Mouse (Mus musculus): ENCODE results near the gene Tent2.

Tent2 gene

DNA sequence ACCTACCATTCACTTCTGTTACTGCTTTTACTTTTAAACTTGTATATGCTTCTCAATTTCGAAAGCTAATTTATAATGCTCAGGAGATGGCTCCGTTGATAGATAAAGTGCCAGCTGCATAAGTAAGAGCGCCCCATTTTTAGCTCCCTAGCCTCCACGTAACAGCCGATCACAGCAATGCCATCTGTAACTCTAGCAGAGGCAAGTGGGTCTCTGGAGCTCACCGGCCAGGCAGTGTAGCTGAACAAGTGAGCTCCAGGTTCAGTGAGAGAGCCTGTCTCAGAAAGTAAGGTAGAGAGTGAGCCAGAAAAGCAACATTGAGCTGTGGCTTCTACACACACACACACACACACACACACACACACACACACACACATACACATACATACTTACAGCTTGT, 51.0 kb downstream of the Tent2 start:
- DNase-seq (ENCODE audit: low read depth), result no peak

DNA sequence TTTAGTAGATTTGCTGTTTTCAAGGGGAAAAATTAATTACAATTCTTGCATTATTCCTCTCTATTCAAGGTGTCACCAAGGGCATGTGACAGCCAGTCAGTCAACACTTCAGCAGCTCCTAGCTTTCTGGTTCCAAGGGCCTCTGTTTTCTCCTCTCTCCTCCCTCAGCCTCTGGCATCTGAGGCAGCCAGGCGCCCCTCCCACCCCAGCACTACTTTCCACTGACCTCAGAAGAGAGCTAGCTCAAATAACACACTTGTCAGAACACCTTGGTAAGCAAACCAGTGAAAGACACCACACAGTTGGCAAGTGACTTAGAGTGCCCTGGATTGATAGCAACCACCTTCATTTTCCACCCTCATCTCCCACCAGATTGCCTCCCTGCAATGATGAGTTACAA, 54.1 kb downstream of the Tent2 start:
- no peak for DNase-seq (ENCODE audit: low read depth)

DNA sequence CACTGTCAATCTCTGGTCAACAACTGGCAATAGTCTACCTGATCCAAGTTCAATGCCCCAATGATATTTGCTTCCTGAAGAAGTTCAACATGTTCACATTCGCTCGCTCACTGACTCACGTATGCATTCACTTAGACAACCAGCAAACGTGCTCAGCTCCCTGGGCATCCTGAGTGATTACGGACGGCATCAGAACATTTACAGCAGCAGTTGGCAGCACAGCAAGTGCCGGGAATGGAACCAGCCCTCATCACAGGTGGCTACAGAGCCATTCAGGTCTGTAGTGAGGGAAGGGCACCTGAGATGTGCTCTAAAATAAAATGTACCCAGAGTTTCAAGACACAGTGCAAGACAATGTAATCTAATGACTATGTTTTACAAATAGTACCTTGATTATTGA, 55.1 kb downstream of the Tent2 start:
- no peak for DNase-seq (ENCODE audit: low read depth)

DNA sequence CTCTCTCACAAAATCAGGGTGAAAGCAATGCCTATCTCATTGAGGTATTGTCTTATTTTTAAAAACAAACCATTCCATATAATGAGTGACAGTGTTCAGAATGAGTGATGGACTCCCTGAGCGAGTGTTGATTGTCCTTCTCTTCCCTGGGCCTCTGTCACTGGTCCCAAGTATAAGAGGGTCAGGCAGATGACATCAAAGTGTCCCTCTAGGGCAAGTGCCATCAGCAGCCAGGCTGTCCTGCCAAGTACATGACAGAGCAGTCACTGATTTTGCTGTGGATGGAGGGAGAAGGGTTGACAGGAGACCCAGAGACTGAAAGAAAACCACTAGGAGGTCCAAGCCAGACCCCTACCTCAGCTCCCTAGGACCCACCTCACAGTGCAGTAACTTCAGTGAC, 55.9 kb downstream of the Tent2 start:
- no peak for DNase-seq (ENCODE audit: low read depth)

DNA sequence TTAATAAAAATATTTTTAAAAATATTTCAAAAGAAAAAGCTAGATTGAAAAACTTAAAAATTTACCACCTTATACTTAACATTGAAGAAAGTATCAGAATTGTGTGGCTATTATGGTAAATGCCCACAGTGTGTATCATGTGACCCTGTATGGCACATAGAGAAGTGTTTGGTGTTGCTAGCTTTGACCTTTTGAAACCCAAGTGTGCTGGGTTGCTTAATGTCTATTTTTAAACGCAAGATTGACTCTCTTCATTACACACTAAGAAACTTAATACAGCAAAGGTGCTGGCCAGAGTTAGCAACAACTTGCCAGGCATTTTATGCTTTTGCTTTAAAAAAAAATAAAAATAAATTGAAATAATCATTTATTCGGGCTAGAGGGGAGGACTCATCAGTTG, 56.7 kb downstream of the Tent2 start:
- DNase-seq (ENCODE audit: low read depth), result no peak

DNA sequence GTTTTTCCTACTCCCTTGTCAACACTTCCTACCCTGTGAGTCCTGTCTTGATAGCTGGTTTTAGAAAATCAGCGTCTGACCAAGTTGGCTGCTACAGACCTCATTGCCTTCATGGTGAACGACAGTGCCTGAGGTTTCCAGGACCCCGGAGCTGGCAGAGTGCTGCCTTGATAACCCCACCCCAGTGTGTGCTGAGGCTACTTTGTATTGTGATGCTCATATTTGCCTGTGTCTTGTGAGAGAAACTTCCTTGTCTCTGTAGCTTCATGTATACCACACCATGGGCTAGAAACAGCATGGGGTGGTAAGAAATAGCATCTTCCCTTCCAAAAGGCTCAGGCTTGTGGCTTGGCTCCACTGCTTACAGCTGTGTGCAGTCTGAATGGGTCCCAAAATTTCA, 61.5 kb downstream of the Tent2 start:
- DNase-seq (ENCODE audit: low read depth), result no peak

DNA sequence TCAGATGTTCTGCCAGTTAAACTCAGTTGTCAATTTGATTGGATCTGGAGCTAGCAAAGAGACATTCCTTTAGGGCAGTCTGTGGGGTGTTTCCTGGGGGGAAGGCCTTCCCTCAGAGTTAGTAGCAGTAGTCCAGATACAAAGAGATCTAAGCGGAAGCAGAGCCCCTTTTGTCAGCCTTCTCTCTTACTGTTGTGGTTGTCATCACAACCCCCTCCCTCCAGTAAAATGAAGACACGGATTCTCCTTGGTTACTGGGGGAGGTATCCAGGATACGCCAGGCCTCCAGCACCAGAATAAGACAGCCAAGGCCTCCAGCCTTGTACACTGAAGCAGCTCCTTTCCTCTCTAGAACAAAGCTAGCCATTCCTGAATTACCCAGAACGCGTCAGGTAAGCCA, 63.2 kb downstream of the Tent2 start:
- no peak for DNase-seq (ENCODE audit: low read depth)

DNA sequence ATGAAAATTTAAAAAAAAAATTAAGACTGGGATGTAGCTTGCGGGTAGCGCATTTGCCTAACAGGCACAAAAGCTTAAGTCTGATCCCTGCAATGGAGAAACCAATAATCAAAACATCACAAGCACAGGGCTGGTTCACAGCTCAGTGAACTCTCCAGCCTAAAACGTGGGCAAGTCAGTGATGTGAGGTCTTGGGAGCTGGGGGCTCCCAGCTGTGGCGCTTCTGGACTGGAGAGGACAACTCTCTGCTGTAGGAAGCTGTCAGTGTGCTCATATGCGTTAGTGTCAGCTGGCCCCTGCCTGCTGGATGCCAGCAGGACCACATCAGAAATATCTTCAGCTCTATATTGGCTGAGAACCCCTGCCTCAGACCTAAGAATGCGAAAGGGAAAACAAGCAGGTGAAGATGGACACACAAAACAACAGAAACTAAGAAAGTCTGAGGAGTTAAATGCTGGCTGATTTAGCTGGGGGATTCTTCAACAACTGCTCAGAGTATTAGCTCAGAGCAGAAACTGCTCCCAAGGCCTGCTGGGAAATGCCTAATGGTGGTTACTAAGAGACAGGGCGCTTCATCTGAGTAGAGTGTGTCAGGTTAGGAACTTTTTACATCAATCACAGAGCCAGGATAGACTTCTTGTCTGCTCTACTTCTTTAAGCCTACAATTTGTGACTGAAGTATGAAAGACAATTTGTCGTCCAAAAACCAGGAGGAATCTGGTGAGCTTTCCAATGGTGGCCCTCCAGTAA, 63.9 kb downstream of the Tent2 start:
- DNase-seq (ENCODE audit: low read depth), result no peak

DNA sequence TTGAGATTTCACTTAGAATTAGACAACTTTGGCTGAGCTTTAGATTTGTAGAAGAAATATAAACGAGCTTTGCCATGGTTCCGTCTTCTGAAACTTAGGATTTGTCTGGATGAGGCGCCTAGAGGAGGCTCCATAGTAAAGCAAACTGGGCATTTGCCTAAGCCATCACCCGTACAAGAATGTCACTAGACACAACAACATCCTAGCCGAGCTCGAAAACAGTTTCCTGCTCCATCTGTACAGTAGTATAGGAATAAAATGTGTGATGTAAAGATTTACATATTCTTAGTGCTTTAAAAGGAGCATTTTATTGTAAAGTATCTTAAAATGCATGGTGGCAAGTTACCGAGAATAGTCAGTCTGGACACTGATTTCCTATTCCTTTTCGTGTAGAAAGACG, 69.9 kb downstream of the Tent2 start:
- DNase-seq (ENCODE audit: low read depth), result no peak

DNA sequence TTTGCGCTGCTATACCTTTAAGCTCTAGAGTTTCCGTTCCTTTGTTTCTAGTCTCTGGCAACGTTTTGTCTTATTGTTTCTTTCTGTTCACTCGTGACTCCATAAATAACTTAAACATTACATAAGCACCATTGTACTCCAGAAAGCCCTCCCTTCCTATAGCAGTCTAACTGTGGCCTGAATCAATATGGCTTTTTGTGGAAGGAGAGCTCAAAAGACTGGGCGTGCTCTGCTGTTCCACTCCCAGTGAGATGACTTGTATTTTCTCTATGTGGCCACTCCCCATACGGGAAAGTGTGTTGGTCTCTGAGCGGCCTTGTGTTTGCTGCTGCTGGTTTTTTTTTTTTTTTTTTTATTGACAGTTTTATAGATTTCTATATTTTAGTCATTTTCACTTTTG, 74.9 kb downstream of the Tent2 start:
- no peak for DNase-seq (ENCODE audit: low read depth)

DNA sequence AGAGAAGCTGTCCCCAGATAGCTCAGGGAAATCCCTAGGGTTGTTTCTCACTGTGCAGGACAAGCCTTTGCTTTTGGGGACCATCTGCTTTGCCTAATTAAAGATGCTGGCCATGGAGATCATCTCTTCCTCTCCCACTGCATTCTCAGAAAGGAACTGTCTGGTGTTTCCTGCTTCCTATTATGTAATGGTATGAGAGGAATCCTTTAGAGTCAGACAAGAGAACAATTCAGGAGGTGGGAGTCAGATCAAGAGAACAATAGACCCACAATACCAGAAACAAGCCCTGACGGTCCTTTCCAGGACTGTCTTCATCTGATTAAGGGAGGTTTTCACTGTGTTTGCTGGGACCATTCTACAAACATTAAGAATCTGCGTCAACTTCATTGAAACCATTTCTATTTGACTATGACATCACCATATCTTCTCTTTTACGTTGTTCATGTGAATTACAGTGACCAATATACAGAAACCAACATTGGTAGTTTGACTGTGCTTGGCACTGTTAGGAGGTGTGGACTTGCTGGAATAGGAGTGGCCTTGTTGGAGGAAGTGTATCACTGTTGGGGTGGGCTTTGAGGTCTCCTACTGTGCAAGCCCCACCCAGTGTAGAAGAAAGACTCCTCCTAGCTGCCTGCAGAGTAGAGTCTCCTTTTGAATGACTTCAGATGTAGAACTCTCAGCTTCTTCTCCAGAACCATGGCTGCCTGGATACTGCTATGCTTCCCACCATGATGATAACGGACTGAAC, 89.7 kb downstream of the Tent2 start:
- no peak for DNase-seq (ENCODE audit: low read depth)

DNA sequence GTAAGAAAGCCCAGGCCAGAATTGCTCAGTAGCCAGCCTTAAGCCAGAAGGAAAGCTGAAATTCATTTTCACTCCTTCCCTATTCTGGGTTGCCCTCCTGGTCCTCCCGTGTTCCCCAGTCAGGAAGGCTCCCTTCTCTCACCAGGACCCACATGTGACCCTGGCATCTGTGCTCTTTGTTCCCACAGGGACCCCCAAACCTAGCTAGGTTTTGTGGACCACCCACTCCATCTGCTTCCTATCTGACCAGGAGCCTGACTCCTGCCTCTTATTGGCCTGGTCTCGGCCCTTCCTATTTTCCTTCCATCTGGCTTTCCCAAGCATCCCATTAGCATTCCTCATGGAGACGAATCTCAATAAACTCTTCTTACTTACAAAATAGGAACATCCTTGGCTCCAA, 93.6 kb downstream of the Tent2 start:
- DNase-seq (ENCODE audit: low read depth), result no peak

DNA sequence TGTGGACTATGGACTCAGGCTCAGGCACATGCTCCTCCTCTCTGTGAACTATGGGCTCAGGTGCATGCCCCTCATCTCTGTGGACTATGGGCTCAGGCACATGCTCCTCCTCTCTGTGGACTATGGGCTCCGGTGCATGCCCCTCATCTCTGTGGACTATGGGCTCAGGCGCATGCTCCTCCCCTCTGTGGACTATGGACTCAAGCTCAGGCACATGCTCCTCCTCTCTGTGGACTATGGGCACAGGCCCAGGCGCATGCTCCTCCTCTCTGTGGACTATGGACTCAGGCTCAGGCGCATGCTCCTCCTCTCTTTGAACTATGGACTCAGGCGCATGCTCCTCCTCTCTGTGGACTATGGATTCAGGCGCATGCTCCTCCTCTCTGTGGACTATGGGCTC, 95.5 kb downstream of the Tent2 start:
- DNase-seq (ENCODE audit: low read depth), result no peak
